Mouse (Mus musculus): ENCODE data around the gene Pcdh15. TPM values are rescaled to one million over a fixed set of nuclear protein-coding genes. Genes with fewer than 3 reads are reported as not detected.

The Pcdh15 gene
- polyA plus RNA-seq, 1 experiment from 2014 or later = 1.00 TPM

GRCm38 (mm10) chr10:73828781-73829180 lies 729.6 kb downstream of the Pcdh15 start:
- Histone ChIP-seq H3K27ac (no peak overlapping the region), H3K27me3 (no peaks in the 10 kb centered on the region), H3K9ac (no peak overlapping the region), H3K36me3 (no peaks in the 10 kb centered on the region), H3K4me3 (replicated peaks) (no peak overlapping the region), H3K4me1 (no peaks in the 10 kb centered on the region), H3K4me2 (no peak overlapping the region), H3K9me3 (replicated peaks) (no peaks in the 10 kb centered on the region)
- 83% methylated on average over 2 of the region's 2 CpGs for WGBS
- no peak for ATAC-seq (replicated peaks; ENCODE audit: low FRiP score)

- WGBS = 70% methylated on average over 3 of the region's 3 CpGs
- ATAC-seq (replicated peaks; ENCODE audit: low FRiP score) = no peak
Measured at GRCm38 (mm10) chr10:73844998-73845397, 745.9 kb downstream of the Pcdh15 start.

DNA sequence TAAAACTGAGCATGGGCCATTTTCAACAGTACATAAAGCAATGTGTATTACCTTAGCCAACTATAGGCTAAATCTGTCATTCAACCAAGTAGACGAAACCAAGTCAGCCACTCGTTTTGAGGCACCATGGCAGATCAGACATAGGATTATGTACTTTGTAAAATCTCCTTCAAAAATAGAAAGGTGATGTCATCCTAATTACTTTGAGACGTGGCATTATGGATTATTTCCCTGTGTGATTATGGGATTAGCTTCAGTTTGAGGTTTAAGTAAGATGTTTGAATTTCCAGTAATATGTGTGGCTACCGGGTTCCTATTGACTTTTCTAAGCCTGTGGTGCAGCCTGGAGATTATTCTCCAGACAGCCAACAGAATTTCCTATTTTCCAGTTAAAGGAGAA lies 763.0 kb downstream of the Pcdh15 start:
- H3K4me1 ChIP-seq = no peaks in the 10 kb centered on the region
- H3K36me3 ChIP-seq = no peaks in the 10 kb centered on the region
- no peak overlapping the region for H3K27ac ChIP-seq
- H3K9me3 ChIP-seq (replicated peaks) = no peaks in the 10 kb centered on the region
- no peak overlapping the region for H3K4me3 ChIP-seq (replicated peaks)
- WGBS = 75% methylated on average over 4 of the region's 4 CpGs
- H3K9ac ChIP-seq = no peak overlapping the region
- H3K4me2 ChIP-seq = no peak overlapping the region
- no peak for ATAC-seq (replicated peaks; ENCODE audit: low FRiP score)
- no peaks in the 10 kb centered on the region for H3K27me3 ChIP-seq

More at GRCm38 (mm10) chr10:73844998-73845397, 745.9 kb downstream of the Pcdh15 start:
- no peaks in the 10 kb centered on the region for H3K36me3 ChIP-seq
- no peak overlapping the region for H3K9ac ChIP-seq
- no peak overlapping the region for H3K27ac ChIP-seq
- H3K4me3 ChIP-seq (replicated peaks) = no peak overlapping the region
- H3K4me2 ChIP-seq = no peak overlapping the region
- H3K4me1 ChIP-seq = no peaks in the 10 kb centered on the region
- H3K9me3 ChIP-seq (replicated peaks) = no peaks in the 10 kb centered on the region
- H3K27me3 ChIP-seq = no peaks in the 10 kb centered on the region

DNA sequence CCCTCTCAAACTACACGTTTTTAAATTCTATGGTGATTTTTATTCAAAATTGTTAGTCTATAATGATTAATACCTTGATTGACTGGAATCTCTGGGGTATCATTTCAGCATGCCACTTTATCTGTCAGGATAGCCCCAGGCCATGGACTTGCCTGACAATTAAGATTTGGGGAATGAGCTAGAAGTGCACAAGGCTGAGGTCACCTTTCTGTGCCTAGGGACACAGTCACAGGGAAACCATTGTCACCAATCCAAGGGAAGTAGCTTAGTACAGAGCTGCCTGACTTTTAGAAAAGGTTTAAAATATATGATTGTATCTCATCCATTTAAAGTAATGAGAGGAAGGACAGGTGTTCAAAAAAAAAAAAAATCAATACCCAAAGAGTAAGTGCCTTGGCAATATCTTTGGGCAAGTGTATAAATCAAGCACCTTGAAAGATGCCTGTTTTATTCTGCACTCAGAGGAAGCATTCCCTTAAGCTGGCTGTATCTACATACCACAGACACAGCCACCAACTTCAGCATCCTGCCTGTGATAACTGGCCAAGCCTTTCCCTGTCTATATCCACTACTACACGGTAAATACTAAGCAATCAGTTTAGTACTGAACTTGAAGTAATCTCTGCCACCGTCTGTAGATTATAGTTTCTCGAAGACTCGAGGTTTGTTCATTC lies 779.0 kb downstream of the Pcdh15 start:
- Histone ChIP-seq H3K4me3 (replicated peaks) (no peak overlapping the region), H3K4me1 (no peaks in the 10 kb centered on the region), H3K4me2 (no peak overlapping the region), H3K9me3 (replicated peaks) (no peaks in the 10 kb centered on the region), H3K27me3 (no peaks in the 10 kb centered on the region), H3K36me3 (no peaks in the 10 kb centered on the region), H3K9ac (no peak overlapping the region), H3K27ac (no peak overlapping the region)
- ATAC-seq (replicated peaks; ENCODE audit: low FRiP score) = peak; percentile 15; the same call in 1 of the 2 replicates
- 32% methylated on average over 5 of the region's 5 CpGs for WGBS

GRCm38 (mm10) chr10:73878729-73879067 lies 779.6 kb downstream of the Pcdh15 start:
- Histone ChIP-seq H3K27me3 (no peaks in the 10 kb centered on the region), H3K4me3 (replicated peaks) (no peak overlapping the region), H3K27ac (no peak overlapping the region), H3K36me3 (no peaks in the 10 kb centered on the region), H3K4me1 (no peaks in the 10 kb centered on the region), H3K4me2 (no peak overlapping the region), H3K9ac (no peak overlapping the region), H3K9me3 (replicated peaks) (no peaks in the 10 kb centered on the region)
- ATAC-seq (replicated peaks; ENCODE audit: low FRiP score) = peak; percentile 78; the same call in 1 of the 2 replicates
- 30% methylated on average over 4 of the region's 4 CpGs for WGBS

- Histone ChIP-seq H3K27ac (no peak overlapping the region), H3K4me2 (no peak overlapping the region), H3K4me3 (replicated peaks) (no peak overlapping the region), H3K27me3 (no peaks in the 10 kb centered on the region), H3K4me1 (no peaks in the 10 kb centered on the region), H3K9ac (no peak overlapping the region), H3K9me3 (replicated peaks) (no peaks in the 10 kb centered on the region), H3K36me3 (no peaks in the 10 kb centered on the region)
- WGBS = 63% methylated on average over 4 of the region's 4 CpGs
- ATAC-seq (replicated peaks; ENCODE audit: low FRiP score) = no peak
Measured at GRCm38 (mm10) chr10:73887771-73888170, 788.6 kb downstream of the Pcdh15 start.

DNA sequence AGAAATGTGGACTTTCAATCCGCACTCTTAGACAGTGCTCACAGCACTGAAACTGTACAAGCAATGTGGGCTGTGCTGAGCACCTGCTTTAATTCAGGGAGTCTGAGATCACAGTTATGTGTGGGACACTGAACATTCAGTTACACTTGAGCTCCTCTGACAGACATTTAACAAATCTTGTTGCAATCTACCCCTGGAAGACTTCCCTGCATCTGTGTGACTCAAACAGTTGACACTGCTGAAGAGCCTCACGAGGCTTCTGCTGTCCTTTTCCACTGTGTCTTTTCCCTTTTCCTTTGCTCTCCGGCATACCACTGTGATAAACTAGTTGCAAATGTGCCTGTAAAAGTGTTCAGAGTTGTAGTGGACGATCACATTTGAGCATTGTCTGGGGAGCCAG lies 793.1 kb downstream of the Pcdh15 start:
- Histone ChIP-seq H3K27ac (no peak overlapping the region), H3K9me3 (replicated peaks) (no peaks in the 10 kb centered on the region), H3K4me3 (replicated peaks) (no peak overlapping the region), H3K27me3 (no peaks in the 10 kb centered on the region), H3K36me3 (no peaks in the 10 kb centered on the region), H3K4me1 (no peaks in the 10 kb centered on the region), H3K4me2 (no peak overlapping the region), H3K9ac (no peak overlapping the region)
- no peak for ATAC-seq (replicated peaks; ENCODE audit: low FRiP score)
- WGBS = 67% methylated on average over 4 of the region's 4 CpGs

- Histone ChIP-seq H3K36me3 (no peaks in the 10 kb centered on the region), H3K9ac (no peak overlapping the region), H3K4me3 (replicated peaks) (no peak overlapping the region), H3K4me2 (no peak overlapping the region), H3K27ac (no peak overlapping the region), H3K4me1 (no peaks in the 10 kb centered on the region), H3K27me3 (no peaks in the 10 kb centered on the region), H3K9me3 (replicated peaks) (no peaks in the 10 kb centered on the region)
- ATAC-seq (replicated peaks; ENCODE audit: low FRiP score) = no peak
Measured at GRCm38 (mm10) chr10:73896086-73896607, 797.0 kb downstream of the Pcdh15 start.

GRCm38 (mm10) chr10:73899165-73899564 lies 800.0 kb downstream of the Pcdh15 start:
- Histone ChIP-seq H3K27ac (no peak overlapping the region), H3K9ac (no peak overlapping the region), H3K4me3 (replicated peaks) (no peak overlapping the region), H3K4me1 (no peaks in the 10 kb centered on the region), H3K27me3 (no peaks in the 10 kb centered on the region), H3K4me2 (no peak overlapping the region), H3K36me3 (no peaks in the 10 kb centered on the region), H3K9me3 (replicated peaks) (no peaks in the 10 kb centered on the region)
- ATAC-seq (replicated peaks; ENCODE audit: low FRiP score) = no peak
- WGBS = 87% methylated on average over 3 of the region's 3 CpGs

- H3K27ac ChIP-seq = no peak overlapping the region
- no peaks in the 10 kb centered on the region for H3K27me3 ChIP-seq
- WGBS = 67% methylated on average over 1 of the region's 1 CpGs
- no peak overlapping the region for H3K9ac ChIP-seq
- H3K9me3 ChIP-seq (replicated peaks) = no peaks in the 10 kb centered on the region
- no peaks in the 10 kb centered on the region for H3K36me3 ChIP-seq
- ATAC-seq (replicated peaks; ENCODE audit: low FRiP score) = no peak
- no peak overlapping the region for H3K4me3 ChIP-seq (replicated peaks)
- no peak overlapping the region for H3K4me2 ChIP-seq
- H3K4me1 ChIP-seq = no peaks in the 10 kb centered on the region
Measured at GRCm38 (mm10) chr10:73907626-73908025, 808.5 kb downstream of the Pcdh15 start.

GRCm38 (mm10) chr10:73908568-73908967 lies 809.4 kb downstream of the Pcdh15 start:
- no peak overlapping the region for H3K4me2 ChIP-seq
- no peaks in the 10 kb centered on the region for H3K9me3 ChIP-seq (replicated peaks)
- no peak overlapping the region for H3K27ac ChIP-seq
- no peaks in the 10 kb centered on the region for H3K4me1 ChIP-seq
- WGBS = 67% methylated on average over 1 of the region's 1 CpGs
- ATAC-seq (replicated peaks; ENCODE audit: low FRiP score) = no peak
- no peaks in the 10 kb centered on the region for H3K36me3 ChIP-seq
- H3K9ac ChIP-seq = no peak overlapping the region
- H3K27me3 ChIP-seq = no peaks in the 10 kb centered on the region
- H3K4me3 ChIP-seq (replicated peaks) = no peak overlapping the region

- no peak for ATAC-seq (replicated peaks; ENCODE audit: low FRiP score)
- Histone ChIP-seq H3K4me1 (no peaks in the 10 kb centered on the region), H3K9ac (no peak overlapping the region), H3K4me2 (no peak overlapping the region), H3K4me3 (replicated peaks) (no peak overlapping the region), H3K27ac (no peak overlapping the region), H3K36me3 (no peaks in the 10 kb centered on the region), H3K27me3 (no peaks in the 10 kb centered on the region), H3K9me3 (replicated peaks) (no peaks in the 10 kb centered on the region)
- 75% methylated on average over 4 of the region's 4 CpGs for WGBS
Measured at GRCm38 (mm10) chr10:73915170-73915569, 816.0 kb downstream of the Pcdh15 start.

- Histone ChIP-seq H3K4me1 (no peaks in the 10 kb centered on the region), H3K27me3 (no peaks in the 10 kb centered on the region), H3K4me2 (no peak overlapping the region), H3K9me3 (replicated peaks) (no peaks in the 10 kb centered on the region), H3K36me3 (no peaks in the 10 kb centered on the region), H3K9ac (no peak overlapping the region), H3K27ac (no peak overlapping the region), H3K4me3 (replicated peaks) (no peak overlapping the region)
- ATAC-seq (replicated peaks; ENCODE audit: low FRiP score) = no peak
- 74% methylated on average over 3 of the region's 3 CpGs for WGBS
Measured at GRCm38 (mm10) chr10:73921579-73921978, 822.4 kb downstream of the Pcdh15 start.
